Mouse (Mus musculus) neural tube, embryonic 10.5 days (tissue): ENCODE results near the gene D5Ertd579e.

Source experiments
- DNase-seq: peaks from one replicate; pipeline ENCODE4 v3.0.0-alpha.2; 2017; ENCODE audit warnings: low spot score; ENCODE audit errors: extremely low spot score

D5Ertd579e gene

DNA sequence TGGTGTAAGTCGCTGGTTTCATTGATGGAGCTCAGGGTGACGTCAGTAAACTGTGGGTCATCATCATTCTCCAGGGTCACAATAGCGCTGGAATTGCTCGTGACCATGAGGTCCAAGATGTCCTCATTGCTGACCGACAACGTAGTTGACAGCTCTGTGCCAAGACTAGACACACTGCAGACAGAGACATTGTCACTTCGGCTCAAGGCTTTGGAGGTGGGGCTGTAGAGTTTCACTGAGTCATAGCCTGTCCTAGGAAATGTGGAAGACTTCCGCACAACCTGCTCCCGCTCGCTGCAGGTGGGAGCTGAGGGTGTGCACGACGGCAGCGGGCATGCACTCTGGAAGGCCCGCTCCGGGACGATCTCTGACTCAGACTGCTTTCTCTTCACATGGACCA lies 124.5 kb downstream of the D5Ertd579e start:
- no peak for DNase-seq

DNA sequence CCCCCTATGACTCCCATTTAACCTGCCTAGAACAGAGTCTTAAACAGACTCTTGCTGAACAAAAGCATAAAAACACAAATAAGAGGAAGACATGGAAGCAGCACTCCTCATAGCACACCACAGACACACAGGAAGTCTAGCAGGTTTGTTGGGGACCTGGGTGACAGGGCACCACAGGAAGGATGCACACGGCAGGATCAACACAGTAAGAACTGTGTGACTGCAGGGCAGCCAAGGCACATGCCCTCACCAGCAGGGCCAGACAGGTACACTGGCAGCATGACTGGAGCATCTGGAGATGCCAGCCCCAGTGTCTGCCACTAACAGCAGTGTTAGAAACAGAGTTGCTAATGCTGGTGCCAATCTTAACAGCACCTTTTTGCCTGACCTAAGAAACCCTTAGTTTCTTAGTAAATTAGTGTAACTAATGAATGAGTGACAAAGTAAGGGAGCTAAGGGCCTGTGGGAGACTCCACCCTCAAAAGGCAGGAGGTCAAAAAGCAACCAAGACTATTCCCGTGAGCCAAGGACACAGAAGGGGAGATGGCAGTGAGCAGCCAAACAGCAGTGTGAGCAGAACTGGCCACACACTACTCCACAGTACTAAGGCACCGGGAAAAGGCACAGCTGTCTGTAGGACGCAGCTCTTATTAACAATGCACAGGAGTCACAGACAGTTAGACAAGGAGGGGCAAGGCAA lies 125.1 kb downstream of the D5Ertd579e start:
- no peak for DNase-seq

DNA sequence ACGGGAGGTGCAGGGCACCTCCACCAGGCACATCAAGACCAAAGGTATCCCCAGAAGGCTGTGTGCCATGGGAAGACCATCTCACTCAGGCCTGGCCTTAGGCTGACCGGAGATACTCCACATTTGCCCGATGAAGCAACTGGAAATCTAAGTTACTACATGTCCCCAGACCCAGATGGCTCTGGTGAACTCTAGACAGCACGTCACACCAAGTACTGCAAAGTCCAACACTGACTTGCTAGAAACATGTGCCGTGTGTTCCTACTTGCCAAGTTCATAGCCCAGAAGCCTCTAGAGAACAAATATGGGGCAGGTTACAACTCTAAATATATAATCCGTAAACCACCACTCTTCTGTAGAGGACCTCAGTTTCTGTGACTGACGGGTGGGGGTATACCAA lies 125.7 kb downstream of the D5Ertd579e start:
- no peak for DNase-seq

DNA sequence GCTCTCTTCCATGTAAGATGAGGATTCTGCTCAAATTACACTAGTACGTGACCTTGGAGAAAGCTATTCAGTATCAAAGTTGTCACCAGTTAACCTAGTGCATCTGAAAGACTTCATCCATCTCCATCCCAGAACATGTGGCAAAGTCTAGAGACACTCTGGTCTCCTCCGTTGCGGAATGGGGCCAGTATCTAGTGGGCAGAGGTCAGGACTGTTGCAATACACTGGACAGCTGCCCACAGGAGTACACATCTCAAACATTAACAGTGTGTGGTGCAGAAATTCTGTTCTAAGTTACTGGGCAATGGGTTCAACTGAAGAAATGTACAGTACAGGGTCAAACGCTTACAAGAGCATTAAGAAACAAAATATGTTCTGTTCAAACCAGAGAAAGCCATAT lies 127.7 kb downstream of the D5Ertd579e start:
- DNase-seq = no peak

DNA sequence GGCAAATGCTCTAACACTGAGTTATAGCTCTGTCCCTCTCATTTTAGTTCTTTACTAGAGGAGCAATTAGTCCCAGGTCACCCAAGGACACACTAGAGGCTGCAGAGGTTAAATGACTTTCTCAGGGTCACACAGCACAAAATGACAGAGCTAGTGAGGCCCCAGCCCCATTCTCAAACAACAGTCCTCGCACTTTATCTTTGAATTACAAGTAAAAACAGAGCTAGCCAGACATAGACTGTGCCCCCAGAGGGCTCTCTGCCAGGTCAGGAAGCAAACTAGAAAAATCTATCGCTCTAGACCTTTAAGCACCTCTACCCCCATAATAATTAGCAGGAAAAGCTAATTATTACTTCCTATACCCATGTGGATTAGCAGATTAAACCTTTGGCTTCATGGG lies 128.2 kb downstream of the D5Ertd579e start:
- DNase-seq = no peak

DNA sequence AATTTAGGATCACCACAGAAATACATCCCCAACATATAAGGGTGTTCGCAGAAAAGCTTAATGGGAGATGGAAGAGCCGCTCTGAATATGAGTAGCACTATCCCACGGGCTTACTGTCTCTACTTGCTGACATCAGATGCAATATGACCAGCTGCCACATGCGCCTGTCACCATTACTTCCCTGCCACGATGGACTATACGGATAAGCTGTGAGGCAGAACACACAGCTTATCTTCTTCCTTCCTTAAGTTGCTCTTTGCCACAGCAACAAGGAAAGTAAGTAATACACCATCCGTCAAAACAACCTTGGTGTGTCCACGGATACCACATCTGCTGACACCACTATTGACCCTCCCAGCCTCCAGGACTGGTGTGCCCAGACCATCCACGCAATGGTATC lies 131.3 kb downstream of the D5Ertd579e start:
- DNase-seq = no peak

DNA sequence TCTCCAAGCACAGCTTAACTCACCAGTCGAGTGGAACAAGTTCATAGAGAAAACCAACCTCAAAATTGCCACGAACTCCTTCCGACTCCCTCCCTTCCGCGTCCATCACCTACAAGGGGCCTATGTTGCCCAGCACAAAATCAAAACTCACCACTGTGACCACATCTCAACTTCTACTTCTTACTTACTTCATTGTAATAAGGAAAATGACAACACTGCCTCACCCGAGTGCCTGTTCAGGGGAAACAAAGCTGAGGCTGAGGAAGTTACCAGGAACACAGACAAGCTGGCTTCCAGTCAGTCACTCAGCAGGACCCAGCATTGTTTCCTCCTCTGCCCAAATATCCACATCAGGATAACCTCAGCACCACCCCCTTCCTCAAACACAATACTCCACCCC lies 132.1 kb downstream of the D5Ertd579e start:
- no peak for DNase-seq

DNA sequence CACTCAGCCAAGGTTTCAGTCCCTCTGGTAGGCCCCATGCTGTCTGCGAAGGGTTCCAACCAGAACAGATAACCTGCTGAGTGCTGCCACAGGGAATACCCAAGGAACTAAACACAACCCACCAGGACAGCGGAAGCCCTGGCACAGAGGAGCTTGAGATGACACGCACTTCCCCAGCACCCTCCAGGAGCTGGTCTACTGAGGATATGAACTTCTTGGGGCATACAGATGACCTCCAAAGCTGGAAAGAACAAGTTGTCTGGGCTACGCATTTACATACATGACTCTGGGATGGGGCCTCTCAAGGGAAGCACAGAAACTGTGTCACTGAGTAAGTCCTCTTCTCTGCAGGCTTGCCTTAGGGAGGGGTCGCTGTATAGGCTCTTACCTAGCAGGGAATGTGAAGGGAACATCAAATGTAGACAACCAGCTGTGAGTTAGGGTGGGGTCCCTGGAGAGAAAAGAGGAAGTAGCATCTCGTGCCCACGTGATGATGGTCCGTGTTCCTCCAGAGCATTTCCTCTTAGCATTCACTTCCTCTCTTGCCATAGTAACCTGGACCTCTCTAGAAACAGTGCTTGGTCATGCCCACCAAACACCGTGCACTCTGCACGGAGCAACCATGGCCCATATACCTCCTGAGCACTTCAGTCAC lies 132.9 kb downstream of the D5Ertd579e start:
- no peak for DNase-seq

DNA sequence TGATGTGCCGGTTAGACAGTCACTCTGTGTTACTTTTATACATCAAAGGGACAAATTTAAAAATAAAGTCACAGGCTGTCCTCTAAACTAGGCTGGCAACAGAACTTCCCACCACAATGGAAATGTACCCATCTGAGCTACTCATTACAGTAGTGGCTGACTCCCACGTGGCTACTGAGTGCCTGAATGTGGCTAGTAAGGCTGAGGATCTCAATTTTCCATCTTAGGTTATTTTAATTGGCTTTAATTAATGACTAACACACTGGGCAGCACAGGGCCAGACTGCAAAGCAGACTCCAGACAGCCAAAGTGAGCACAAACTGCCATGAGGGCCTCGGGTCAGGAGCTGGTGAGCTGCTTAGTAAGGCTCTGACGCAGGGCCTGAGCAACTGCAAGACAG lies 134.3 kb downstream of the D5Ertd579e start:
- DNase-seq = no peak

DNA sequence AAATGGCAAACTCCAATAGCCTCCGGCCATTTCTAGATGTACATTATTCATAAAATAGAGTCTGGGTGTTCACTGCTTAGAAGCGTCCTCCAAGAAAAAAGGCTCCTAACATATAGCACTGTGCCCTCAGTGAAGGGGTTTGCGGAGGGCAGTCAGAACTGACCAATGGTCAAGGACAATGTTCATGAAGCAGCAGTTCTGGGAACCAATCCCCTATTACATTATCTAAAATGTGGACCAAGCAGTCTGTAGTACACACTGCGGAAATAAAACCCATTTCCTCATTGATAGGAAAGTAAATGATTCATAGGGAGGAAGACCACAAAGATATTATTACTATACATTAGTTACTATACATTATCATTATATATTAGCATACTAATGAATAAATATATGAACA lies 135.3 kb downstream of the D5Ertd579e start:
- no peak for DNase-seq

DNA sequence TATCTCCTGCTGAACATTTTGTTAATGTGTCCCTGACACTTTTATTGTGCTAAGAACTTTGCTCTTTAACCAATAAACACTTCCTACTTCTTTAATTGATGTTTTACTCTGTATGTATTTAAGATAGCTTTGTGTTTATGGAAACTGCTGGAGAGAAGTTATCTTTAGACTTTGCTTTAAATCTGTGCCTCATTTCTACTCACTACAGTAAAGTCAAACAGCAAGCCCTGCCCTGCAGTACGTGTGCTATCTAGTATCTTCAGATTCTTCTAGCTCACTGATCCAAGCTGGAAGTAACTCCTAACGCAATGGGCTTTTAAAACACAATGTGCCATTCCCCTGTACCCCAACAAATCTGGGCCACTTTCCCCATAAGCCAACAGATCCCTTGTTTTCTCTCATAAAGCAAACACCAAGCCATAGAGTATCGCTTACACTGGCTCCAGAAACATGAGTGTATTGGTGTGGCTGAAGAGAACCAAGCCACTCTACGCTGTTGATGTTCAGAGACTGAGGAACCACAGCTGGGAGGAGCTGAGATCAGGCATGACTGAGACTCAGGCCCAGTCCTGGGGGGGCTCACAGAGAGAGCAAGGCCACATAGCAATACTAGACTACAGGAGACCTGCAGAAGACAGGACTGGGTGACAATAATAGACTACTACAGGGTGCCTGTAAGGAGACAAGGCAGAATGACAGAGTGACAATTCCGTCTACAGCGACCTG lies 136.2 kb downstream of the D5Ertd579e start:
- DNase-seq = no peak

DNA sequence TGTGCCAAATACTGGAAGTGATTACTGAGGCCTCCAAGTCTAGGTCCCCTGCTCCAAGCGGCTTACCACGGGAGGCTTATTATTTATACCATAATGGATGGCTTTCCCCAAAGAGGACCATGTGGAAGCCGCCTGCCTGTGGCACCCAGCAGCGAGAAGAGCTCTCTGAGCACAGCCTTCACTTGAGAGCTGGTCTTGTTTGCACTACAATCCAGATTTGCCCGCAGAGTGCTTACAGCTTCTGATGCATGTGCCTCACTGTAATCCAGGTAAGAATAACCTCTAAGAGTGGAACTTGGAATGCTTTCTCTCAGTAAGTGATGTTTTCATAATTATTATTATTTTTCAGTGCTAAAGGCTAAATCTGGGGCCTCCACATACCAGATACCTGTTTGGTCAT lies 136.7 kb downstream of the D5Ertd579e start:
- DNase-seq = no peak

DNA sequence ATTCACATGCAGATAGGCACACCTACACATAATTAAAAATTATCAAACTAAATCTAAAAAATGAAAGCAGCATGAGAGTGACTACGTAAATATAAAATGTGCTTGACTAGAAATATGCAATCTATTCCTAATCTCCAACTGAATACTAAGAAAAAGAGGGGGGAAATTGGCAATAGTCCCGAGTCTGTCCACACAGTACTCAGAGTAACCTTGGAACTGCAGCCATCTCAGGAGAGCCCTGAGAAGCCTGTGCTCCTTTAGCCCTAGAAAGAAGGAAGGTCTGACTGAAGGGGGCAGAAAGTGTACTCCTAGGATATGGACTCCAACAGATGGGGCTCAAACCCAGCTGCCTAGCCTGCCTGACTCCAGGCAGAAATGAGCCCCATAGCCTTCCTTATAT lies 137.3 kb downstream of the D5Ertd579e start:
- no peak for DNase-seq

DNA sequence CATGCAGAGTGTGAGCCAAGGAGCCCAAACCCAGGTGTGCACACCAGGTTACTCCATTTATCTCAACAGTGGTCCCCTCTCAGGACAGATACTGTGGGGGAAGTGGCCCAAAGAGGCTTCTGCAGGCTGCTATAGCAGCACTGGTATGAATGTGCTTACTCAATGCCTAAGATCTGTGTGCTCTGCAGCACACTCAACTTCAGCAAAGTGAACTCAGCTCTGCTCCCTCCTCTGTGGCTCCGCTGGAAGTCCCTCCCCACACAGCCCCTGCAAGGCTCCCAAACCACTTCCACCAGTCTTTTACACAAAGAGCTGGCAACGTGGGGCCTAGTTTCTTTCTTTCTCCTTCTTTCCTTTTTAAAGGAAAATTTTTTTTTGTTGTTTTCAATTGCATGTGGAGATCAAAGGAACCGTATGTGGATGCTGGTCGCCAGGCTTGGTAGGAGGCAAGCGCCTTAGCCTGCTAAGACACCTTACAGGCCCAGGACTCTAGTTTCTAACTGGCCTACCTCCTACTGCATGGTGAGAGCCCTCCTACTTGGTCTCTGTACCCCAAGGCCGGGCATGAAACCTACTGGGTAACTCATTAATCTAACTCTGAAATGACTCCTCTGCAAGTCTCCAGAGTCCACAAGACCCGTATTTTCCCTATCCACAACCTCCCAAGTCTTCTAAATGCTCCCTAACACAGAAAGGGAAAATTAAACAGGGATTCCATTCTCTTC lies 138.1 kb downstream of the D5Ertd579e start:
- no peak for DNase-seq

DNA sequence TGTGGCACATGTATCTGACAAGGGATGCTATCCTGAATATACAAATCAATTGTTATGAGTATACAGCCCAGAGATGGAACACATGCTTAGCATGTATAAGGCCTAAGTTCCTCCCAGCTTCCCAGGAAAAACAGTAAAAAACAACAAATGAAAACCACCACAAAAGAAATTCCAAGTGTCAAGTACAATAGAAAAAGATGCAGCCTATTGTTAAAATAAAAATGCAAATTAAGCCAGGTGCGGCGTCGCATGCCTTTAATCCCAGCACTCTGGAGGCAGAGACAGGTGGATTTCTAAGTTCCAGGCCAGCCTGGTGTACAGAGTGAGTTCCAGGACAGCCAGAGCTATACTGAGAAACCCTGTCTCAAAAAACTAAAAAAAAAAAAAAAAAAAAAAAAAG lies 138.9 kb downstream of the D5Ertd579e start:
- DNase-seq = no peak

DNA sequence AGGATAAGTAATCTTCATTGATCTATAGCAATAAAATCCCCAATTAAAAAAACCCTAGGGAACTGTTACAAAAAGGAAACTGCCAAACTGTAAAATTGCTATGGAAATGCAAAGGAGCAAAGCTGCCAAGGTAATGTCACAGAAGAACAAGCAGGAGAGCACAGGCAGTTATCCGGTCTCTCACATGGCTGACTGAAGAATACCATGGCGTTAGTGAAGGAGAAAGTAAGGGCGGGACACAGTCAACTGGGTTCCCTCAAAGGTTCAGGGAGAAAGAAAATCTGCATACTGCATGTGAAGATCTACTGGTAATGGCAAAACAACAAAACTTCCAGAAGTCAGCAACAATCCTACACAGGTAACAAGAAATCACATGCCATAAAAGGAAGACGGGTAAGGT lies 139.5 kb downstream of the D5Ertd579e start:
- no peak for DNase-seq

DNA sequence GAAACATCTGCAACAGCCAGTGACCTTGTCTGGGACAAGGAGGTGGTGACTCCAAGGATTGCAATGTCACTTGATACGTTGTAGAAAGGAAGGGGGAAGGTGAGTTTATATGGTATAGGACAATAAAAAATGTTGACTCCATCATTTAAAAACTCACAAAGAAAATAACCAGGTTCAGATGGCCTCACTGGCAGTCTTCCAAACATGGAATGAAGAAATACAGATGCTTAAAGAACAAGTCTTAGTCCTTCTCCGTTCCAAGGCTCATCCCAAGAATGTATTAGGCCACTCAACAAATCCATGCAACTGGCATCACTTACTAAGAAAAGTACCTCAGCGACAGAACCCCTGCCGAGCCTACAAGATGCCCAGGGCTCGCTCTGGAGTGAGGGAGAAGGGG lies 141.3 kb downstream of the D5Ertd579e start:
- DNase-seq = no peak

DNA sequence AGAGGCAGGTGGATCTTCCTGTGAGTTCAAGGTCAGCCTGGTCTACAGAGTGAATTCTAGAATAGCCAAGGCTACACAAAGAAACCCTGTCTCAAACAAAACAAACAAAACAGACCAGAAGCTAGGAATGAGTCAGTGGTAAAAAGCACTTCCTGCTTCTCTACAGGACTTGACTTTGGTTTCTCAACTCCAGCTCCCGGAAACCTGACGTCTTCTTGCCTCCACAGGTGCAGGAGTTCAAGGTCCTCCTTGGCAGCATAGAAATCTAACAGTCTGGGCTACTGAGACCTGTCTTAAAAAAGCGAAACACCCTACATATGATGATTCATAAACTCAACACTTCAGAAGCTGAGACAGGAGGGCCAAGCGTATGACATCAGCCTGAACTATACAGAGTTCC lies 141.9 kb downstream of the D5Ertd579e start:
- no peak for DNase-seq

DNA sequence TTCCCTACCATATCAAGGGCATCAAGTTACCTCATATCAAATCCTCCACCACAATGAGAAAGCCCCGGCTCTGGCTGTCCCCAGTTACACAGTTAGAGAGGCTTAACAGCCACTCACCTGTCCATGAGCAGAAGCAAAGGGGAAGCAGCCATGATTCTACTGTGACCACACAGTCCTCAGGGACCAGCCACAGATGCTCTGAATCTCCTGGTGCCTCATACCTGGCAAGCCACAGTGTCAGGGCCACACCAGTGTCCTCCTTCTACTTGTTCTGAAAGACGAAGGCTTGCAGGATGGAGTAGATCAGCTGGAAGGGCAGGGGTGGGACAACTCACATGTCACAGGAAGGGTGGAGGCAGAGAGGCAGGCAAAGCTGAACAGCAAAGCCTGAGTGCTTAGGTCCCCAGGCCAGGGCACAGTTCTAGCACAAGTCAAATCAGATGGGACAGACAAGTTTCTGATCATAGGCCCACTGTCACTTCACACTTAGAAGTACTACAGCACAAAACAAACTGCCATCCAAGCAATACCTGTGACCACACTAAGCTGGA lies 142.7 kb downstream of the D5Ertd579e start:
- no peak for DNase-seq

DNA sequence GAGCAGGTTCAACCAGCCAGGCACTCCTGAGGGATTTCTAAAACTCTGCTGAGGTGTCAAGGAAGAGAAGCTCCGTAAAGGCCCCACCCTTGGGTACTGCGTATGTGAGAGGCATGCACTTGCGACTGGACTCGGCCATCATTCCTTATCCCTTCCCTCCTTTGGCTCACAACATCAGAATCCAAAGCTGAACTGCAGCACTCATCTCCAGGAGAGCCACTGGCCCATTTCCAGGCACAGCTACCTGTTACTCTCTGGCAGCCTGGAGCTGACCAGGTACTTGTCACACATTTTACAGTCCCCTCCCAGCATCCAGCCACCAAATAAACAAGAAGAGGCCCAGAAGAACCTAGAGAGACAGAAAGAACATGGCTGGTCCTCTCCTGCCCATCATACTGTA lies 143.4 kb downstream of the D5Ertd579e start:
- DNase-seq = no peak
